Mouse (Mus musculus): Measurements from ENCODE around the gene Chrna3. TPM values are rescaled to one million over a fixed set of nuclear protein-coding genes. Genes with fewer than 3 reads are reported as not detected.

Chrna3 gene
- total RNA-seq, 1 experiment from 2014 or later: 11.2 TPM

DNA sequence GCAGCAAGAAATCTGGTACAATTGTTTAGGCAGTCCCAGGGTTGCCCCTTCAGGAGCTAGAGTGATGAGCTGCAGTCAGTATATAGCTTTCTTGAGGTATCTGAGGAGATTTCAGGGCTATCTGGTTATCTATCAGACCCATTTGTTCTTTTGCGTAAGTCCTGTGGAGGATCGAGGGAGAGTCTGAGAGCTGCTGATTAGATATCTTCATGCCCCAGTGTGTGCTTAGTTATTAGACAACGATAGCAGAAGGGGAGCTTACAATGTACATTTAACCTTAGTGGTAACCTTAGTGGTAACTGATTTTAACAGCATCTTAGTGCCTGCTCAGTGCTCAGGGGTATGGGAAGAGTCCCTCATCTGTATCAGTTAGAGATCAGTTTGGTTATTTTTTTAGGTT, 30.7 kb downstream of the Chrna3 start:
- no peak for DNase-seq

DNA sequence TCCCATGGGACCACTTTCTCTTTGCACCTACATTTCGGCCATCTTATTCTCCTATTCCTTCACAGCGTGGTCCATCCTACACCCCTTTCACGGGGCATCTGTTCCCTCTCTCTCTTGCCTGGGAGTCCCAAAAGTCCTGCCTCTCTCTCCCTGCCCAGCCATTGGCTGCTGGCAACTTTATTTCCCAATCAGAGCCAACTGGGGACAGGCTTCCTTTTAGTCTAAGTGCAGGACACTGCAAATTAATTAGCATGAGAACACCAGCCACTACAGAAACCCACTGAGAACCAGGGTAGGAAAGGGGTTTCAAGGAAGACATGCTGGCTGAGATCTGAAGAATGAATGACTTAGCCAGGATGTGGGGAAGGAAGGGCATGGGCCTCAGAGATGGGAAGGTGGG, 32.0 kb downstream of the Chrna3 start:
- DNase-seq: no peak

DNA sequence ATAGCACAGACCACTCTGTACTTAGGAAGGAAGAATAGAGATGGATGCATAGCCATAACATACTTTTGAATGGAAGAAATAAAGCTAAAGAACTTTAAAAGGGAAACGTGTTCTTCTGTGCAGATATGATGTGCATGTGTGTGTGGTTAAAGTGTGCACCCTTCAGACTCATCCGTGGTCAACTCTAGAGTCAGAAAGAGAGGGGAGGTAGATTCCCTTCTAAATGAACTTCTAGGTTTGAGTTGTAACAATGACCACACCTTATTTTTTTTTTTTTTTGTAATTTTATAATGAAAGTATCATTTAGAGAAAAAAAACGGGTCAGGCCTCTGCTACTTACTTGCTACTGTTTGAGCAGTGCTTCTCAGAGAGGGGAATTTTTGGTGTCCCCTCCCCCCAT, 36.0 kb downstream of the Chrna3 start:
- no peak for DNase-seq

DNA sequence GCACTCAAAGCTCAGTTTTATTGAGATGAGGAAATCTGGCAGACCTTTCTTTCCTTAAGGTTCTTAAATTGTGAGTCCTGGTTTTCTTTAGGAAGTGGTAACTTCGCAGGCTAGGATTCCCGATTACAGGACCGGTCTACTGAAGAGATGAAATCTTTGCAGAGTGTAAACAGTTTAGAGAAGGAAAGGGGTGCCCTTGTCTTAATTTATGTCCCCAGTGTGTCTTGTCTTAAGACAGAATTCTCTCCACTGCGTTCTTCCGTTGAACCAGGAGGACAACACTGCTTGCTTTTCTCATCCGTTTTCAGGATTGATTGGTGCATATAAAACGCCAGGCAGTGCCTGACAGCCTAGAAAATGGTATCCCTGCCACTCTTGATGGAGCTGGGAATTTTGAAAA, 44.0 kb downstream of the Chrna3 start:
- DNase-seq: no peak

DNA sequence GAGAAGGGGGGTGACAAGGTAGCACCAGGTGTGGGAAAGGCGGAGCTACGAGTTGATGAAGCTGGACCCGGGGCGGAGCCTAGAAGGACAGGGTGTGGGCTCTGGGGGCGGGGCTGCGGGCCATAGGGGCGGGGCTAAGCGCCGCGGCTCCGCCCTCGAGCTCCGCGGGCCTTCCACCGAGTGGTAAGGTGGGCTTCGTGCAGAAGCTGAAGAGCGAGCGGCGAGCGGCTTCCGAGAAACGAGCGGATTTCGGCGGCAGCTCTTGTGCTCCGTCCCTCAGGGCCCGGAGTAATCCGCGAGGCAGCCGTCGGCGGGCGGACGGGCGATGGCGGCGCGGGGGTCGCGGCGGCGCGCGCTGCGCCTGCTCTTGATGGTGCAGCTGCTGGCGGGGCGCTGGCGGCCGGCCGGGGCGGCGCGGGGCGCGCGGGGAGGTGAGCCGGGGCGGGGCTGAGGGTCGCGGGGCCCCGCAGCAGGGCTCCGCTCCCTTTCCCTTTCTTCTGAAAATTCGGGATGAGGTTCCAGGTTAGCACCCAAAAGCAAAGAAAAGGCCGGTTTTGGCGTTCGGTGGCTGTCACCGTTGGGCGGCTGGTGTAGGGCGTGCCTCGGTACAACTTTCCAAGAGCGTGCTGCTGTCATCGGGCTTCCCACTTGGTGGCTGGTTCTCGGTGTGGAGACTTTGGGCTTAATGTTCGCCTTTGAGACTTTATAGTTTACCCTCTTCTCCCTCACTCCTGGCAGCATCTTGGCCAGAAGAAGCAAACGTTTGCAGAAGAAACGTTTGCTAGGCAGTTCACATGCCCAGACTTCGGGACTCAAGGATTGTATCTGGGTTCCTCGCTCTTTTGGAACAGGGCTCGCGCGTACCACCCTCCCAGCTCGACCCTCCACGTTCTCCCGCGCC, 44.8 kb downstream of the Chrna3 start:
- peak; percentile 33 for DNase-seq

DNA sequence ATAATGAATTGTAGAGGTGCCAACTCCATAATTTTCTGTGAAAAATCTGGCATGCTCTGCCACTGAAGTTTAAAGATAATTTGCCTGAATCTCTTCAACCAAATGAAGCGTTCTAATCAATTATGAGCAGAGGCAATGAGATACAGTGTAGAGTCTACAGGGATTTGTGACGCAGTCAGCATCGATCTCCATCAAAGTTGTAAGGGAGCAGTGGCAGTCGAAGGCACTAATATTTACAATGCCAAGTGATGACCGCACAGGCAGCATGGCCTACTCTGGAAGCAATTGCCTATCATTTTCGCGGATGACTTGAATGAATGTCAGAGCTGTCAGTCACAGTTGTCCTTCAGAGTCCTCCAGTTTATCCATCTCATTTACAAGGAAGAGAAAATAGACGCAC, 45.7 kb downstream of the Chrna3 start, which contains the start of gene Chrna5:
Gene Chrna5, plus strand, starts transcription at position 207 of the 400 bp plus-strand sequence.
- DNase-seq: no peak

DNA sequence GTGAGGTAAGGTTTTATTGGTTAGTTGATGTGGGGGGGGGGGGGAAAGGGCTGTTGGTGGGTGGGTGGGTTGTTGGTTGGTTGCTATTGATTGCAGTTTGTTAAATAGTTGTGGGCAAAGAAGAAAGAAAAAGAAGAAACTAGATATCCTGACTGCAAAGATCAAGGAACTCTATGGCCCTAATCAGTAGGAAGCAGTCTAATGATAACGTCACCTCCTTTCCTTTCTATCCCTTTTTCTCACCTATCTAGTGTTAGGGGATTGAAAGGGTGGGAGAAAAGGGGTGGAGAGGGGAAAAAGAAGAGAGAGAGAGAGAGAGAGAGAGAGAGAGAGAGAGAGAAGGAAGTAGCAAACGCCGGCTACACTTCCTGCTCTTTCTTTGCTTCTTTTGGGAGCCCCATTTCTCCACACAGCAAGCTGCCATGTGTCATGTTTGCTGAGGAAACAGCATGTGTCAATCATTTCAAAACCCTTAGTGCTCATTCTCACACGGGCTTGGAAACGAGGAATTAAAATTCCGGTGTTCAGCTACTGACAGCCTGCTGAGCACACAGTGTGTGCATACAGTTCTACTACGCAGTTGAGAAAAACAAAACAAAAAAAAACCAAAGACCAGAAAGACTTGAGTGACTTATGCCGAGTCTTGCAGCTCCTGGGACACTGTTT, 56.3 kb downstream of the Chrna3 start:
- DNase-seq: no peak

DNA sequence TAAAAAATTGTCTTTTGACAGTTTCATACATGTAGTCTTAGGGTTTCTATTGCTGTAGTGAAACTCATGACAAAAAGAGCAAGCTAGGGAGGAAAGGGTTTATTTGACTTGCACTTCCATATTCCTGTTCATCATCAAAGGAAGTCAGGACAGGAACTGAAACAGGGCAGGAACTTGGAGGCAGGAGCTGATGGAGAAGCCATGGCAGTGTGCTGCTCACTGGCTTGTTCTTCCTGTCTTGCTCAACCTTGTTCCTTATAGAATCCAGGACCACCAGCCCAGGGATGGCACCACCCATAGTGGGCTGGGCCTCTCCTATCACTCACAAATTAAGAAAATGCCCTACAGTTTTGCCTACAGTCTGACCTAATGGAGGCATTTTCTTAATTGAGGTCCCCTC, 62.7 kb downstream of the Chrna3 start:
- no peak for DNase-seq

DNA sequence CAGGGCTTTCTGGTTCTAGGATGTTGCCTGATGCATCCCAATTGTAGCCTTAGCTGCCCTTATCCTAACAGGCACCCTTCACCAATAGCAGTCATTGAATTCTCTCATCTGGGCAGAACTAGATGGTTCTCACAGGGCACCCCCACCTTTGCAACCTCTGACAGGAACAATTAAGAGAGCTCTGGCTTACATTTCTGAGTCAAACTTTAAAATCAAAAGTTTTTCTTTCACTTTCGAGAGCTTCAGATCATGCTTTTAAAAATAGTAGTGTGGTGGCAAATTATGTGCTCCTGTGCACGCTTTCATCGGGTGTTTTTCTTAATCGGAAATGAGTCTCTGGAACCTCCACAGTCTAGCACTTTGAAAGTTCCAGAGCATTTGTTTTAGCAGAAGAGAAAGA, 65.3 kb downstream of the Chrna3 start:
- DNase-seq: no peak

Other genes starting within 250 kb of the Chrna3 start
- 63.1 and 64.0 TPM in 2 replicates for gene Ireb2, start 162.8 kb downstream of the Chrna3 start, total RNA-seq (2021)
- 2.4 and 2.5 TPM in 2 replicates for gene Hykk, start 109.3 kb downstream of the Chrna3 start, total RNA-seq (2021)
- gene Psma4, start 75.8 kb downstream of the Chrna3 start, total RNA-seq (2021): 202 and 203 TPM in 2 replicates
- gene AY074887, start 75.6 kb downstream of the Chrna3 start, total RNA-seq (2021): not detected in 2 replicates
- 0.86 and 0.88 TPM in 2 replicates for gene Chrna5, start 45.7 kb downstream of the Chrna3 start, total RNA-seq (2021)
- gene Chrnb4, start 22.2 kb upstream of the Chrna3 start, total RNA-seq (2021): 5.9 and 6.2 TPM in 2 replicates
- gene Ube2q2, start 122.3 kb upstream of the Chrna3 start, total RNA-seq (2021): 54.8 and 57.1 TPM in 2 replicates
- gene Fbxo22, start 182.4 kb upstream of the Chrna3 start, total RNA-seq (2021): 39.4 and 40.0 TPM in 2 replicates

Measured in adrenal gland, postnatal 25 days (tissue).